Mouse (Mus musculus) retina, adult 2 months (tissue): ENCODE results near the gene Cd44.

ENCODE experiments used
- DNase-seq: peaks from one replicate; pipeline ENCODE4 v3.0.0-alpha.2; 2012; ENCODE audit warnings: low read depth, low spot score

Cd44 gene

DNA sequence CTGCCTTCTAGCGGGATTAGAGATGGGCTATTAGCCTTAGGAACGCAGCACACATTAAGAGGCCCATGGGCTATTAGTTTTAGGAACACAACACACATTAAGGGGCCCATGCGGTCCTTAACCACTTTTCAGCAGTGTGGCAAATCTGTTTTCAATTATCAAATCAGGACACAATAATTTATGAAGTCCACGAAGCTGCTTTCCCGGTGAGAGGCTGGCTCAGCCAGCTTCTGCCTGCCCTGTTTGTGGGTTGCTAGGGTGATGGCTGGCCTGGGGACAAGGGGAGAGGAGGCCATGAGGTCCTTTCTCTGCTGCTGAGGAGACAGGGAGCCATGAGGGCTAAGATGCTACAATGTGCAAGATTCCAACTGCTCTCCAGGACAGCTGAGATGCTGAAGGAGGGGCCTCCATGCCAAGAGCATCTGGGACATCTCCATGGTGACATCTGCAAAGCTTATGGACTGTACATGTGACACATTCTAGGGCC, 81.2 kb downstream of the Cd44 start:
- no peak for DNase-seq

GRCm38 (mm10) chr2:102815289-102815809, 86.1 kb downstream of the Cd44 start:
- no peak for DNase-seq

DNA sequence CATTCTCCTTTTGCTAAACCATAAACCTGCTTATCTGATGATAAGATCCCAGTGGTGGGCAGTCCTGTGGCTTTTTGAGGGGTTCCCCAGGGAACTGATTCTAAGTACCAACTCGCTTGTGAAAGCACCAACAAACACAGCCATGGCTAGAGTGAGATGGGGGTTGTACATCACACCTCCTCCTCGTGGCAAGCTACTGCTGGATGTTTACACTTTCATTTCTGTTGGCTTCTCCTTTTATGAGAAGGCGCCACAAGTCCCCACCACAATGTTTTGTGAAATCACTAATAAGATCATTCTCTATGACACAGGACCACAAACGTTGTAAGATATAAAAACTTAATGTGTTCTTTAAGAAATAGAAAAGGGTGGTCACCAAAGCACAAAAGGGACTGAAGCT, 88.7 kb downstream of the Cd44 start:
- DNase-seq, result no peak

DNA sequence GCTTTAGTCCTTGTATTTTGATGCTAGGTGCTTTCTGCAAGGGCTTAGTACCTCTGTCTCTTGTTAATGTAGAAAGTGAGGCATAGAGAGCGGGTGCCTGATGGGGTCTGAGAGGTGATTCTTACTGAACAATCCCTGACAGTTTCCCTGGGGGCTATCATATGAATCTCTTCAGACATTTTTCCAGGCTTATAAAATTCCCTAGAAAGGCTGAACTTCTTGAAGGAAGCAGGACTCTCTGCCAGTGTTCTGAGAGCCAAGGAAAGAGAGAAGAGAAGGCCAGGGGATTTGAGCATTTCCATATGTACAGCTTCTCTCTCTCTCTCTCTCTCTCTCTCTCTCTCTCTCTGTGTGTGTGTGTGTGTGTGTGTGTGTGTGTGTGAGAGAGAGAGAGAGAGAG, 92.0 kb downstream of the Cd44 start:
- DNase-seq, result no peak

DNA sequence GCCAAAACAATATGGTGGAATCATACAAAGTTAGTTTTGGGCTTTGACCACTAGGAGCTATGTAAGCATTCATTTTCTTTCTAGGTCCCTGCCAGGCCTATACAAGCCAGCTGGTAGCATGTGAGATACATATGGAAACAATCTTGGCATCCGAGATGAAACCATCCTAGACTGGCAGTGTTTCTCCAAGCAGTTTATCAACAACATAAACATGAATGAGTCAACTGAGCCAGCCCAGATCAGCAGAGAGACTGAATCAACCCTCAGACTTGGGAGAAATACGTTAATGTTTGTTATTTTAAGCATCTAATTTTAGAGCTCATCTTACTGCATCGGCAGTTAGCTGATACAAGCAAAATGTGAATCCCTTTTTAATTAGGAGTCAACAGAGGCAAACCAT, 93.8 kb downstream of the Cd44 start:
- no peak for DNase-seq

GRCm38 (mm10) chr2:102805761-102806496, 95.5 kb downstream of the Cd44 start:
- no peak for DNase-seq

DNA sequence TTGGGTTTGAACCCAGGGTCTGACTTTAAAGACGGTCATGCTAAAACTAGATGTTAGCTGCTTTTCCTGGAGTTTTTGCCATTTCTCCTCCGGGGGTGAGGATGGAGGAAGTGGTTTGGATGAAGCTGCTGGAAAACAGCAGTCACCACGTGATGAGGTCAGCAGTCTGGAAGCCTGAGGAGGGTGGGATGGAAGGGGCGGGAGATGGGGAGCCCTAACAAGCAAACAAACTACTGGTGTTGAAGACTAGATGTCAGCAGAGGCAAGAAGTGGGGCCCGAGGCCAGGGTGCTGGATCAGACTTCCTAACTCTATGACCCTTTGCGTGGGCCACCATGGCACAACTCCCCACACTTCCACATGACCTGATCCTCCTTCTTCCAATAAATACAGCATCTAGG, 96.2 kb downstream of the Cd44 start:
- no peak for DNase-seq

DNA sequence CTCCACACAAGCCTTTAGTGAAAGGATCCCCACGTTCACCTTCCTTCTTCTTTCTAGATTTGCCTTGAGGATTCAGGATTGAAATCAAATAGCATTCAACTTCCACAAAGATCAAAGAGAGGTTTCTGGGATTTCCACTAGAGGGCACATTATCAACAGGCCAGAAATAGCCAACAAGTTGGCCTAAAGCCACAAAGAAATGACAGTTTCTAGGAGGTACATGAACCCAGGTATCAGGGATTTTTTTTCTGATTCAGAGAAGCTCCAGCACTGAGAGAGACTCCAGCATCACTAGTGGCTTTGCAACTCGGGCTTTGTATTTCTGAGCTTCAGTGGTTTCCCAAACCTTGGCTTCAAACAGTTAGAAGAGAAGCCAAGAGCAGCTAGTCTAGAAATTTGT, 97.4 kb downstream of the Cd44 start:
- peak; percentile 25 for DNase-seq

GRCm38 (mm10) chr2:102801899-102802298, 99.6 kb downstream of the Cd44 start:
- no peak for DNase-seq

DNA sequence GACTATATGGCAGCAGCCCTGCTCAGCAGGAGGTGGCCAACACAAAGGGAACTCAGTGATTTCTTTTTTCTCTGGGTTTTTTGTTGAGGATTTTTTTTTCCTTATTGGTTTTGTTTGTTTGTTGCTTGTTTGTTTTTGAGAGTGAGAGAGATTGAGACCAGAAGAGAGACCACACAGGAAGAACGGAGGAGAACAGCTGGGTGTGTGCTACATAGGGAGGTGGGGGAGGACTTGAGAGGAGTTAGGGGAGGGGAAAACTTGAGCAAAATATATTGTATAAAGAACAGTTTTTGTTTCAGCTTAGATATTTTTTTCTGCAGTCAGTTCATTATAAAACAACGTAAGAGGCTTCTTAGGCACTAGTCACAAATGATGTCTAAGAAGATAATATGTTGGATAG, 103.3 kb downstream of the Cd44 start:
- no peak for DNase-seq

GRCm38 (mm10) chr2:102795034-102795433, 106.4 kb downstream of the Cd44 start:
- DNase-seq, result no peak

GRCm38 (mm10) chr2:102792804-102793203, 108.7 kb downstream of the Cd44 start:
- no peak for DNase-seq

GRCm38 (mm10) chr2:102791641-102792040, 109.8 kb downstream of the Cd44 start:
- no peak for DNase-seq

GRCm38 (mm10) chr2:102785696-102786095, 115.8 kb downstream of the Cd44 start:
- DNase-seq, result no peak

DNA sequence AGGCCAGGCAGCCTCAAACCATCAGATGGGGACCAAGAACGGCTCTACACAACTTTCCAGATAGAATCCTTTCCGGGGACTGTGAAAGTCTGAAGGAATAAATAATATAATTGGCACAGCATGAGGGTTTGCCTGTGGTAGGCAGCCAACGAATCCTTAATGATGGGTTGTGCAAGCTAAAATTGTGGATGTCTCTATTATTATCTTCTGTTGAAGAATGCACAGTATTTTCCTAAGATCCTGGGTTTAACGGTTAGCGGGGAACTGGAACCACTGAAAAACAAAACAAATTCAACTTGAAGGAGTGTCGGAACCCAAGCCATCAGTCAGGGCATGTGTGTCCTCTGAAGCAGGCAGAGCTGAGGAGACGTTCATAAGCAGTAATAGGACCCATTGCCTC, 118.7 kb downstream of the Cd44 start:
- DNase-seq, result no peak

GRCm38 (mm10) chr2:102778208-102778607, 123.3 kb downstream of the Cd44 start:
- DNase-seq, result no peak

DNA sequence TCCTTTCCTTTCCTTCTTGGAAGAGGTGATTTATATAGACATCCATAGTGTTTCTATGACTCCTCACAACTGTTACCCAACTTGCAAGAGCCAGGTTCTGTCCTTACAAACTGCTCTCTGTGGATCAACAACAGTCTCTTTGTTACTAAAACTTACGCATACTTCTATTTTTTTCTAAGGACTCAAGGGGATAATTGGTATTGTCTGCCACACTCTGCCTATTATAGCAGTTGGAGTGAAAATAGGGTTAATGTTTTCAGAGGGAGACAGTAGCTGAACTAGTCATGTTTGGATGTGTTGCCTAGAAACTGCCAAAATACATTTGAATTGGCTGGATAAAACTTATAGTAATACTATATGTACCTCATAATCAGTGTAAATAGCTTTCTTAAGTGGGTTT, 125.9 kb downstream of the Cd44 start:
- DNase-seq, result no peak

GRCm38 (mm10) chr2:102774700-102775099, 126.8 kb downstream of the Cd44 start:
- no peak for DNase-seq

DNA sequence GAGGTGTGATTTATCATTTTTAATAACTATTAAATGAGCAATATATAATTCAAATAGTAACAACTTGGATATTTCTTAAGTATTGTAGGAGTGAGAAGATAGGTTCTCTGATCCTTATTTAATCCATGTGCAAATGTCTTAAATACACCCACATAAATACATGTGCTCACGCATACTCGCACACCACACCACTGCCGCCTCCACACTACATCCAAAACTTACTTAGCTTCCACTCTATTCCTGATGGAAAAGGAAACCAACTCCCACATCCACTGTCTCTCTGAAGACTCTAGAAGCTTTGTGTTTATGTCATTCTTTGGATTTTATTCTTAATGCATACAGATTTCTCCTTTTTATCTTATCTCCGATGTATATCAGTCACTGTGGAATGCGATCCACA, 129.2 kb downstream of the Cd44 start:
- no peak for DNase-seq

DNA sequence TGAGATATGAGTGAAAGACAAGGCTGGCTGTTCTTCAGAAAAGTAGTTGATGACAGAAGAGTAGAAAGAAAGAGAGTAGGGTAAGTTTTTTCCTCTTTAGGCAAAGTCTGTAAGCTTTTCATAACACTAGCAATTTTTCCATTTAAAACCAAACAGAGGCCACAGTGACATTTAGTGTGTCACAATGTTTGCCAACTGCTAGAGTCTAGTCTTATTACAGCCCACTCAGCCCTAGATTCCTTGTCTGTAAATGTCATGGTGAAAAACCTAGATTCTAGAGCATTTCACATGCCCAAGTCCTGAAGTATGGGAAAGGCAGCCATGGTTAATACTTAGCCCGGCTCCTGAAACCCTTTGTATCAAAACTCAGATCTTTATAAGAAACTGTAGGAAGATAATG, 130.2 kb downstream of the Cd44 start:
- DNase-seq, result no peak

GRCm38 (mm10) chr2:102768267-102768666, 133.2 kb downstream of the Cd44 start:
- no peak for DNase-seq

DNA sequence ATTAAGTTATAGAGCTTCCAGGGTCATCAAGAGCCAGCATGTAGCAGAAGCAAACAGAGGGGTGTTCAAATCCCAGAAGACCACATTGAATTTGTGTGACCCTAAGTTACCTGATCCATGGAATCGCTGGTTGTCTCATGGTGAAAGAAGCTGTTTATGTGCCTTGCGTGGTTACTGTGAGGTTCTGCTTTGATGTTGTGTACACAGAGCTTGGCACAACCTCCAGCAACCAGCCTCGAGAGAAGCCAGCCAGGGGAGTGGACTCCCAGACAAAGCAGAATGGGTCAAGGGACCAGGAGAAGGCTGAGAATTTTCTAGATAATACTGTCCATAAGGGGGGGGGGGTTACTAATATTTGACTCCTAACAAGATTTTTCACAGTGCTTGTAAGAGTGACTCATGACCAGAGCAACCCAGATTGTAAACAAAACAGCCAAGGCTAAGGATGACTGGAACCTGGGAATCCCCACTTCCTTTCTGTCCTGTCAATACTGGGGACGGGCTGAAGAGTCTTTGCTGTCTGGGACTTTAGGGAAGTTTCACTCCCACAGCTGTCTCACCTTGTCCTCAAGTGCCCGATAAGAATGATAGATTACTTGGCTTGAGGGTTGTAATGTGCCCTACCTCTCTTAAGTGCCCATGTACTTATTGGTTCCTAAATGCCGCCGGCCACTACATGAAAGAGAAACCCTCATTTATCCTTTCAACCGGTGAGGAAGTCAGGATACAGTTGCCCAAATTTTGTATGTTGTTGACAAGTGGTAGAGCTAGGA, 136.7 kb downstream of the Cd44 start:
- no peak for DNase-seq

DNA sequence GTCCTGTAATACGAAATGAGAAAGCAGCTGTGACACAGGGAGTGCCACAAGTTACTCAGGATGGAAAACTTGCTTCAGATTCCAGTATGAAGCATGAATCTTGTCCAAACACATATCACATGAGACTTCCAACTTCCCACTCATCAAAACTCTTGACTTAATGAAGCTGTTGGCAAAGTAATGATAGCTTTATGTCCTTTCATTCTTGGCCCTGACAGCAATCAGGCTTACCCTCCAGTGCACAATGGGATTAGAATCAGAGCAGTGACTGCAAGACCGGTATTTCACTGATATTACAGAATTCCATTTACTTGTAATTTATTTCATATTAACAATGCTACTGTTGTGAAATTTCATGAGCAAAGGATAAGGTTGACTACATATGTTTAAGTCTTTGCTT, 137.5 kb downstream of the Cd44 start:
- no peak for DNase-seq
